Mouse (Mus musculus) neural tube, embryonic 15.5 days (tissue): ENCODE results near the gene Sugp1. TPM values are rescaled to one million over a fixed set of nuclear protein-coding genes. Genes with fewer than 3 reads are reported as not detected.
"Not testable (repeated sequence)": the region's sequence is repeated elsewhere in the genome, so short reads cannot be mapped to it uniquely, and the experiment has no call there.

Source experiments
- ATAC-seq: fragments of 200-750 bp; cut with Nextera tagmentation; 2 replicates; pipeline ENCODE4 v1.8.0; 2017; ENCODE audit warnings: mild to moderate bottlenecking, moderate TSS enrichment, moderate library complexity; ENCODE audit not compliant: low FRiP score
- H3K27ac ChIP-seq: fragments of 300-500 bp; sonication (generic); replicated peaks from 2 replicates; pipeline ENCODE4 v1.5.1; 2015; ENCODE audit warnings: mild to moderate bottlenecking, inconsistent platforms
- H3K27me3 ChIP-seq: fragments of 300-500 bp; sonication (generic); replicated peaks from 2 replicates; pipeline ENCODE4 v1.6.1; 2015; ENCODE audit warnings: inconsistent platforms
- H3K36me3 ChIP-seq: fragments of 300-500 bp; sonication (generic); 2 replicates; pipeline ENCODE4 v1.6.1; 2015; ENCODE audit warnings: inconsistent platforms
- H3K4me1 ChIP-seq: fragments of 300-500 bp; sonication (generic); 2 replicates; pipeline ENCODE4 v1.6.1; 2015; ENCODE audit warnings: inconsistent platforms
- H3K4me2 ChIP-seq: fragments of 300-500 bp; sonication (generic); 2 replicates; pipeline ENCODE4 v1.6.1; 2015; ENCODE audit warnings: inconsistent platforms, mild to moderate bottlenecking, moderate library complexity
- H3K4me3 ChIP-seq: fragments of 300-500 bp; sonication (generic); replicated peaks from 2 replicates; pipeline ENCODE4 v1.5.1; 2015; ENCODE audit warnings: mild to moderate bottlenecking, inconsistent platforms
- H3K9ac ChIP-seq: fragments of 300-500 bp; sonication (generic); replicated peaks from 2 replicates; pipeline ENCODE4 v1.6.1; 2015; ENCODE audit warnings: mild to moderate bottlenecking, inconsistent platforms
- H3K9me3 ChIP-seq: fragments of 300-500 bp; sonication (generic); replicated peaks from 2 replicates; pipeline ENCODE4 v1.6.1; 2016; ENCODE audit warnings: inconsistent platforms
- WGBS: fragments of 180-500 bp; shearing (Covaris S2); methylation state at CpG from one replicate; pipeline ENCODE4 v1.1.7; 2015; ENCODE audit warnings: mixed read lengths; 5-methylcytosine and 5-hydroxymethylcytosine counted together
- polyA plus RNA-seq: library from polyadenylated mRNA; unstranded; fragments of >200 nt; fragmentation: Nextera tagmentation; extraction: Ambion mirVana; gene quantifications from 2 replicates; pipeline ENCODE4 v1.2.1, GENCODE M21; 2015

Sugp1 gene
- polyA plus RNA-seq, 1 experiment from 2014 or later: 57.2 TPM

DNA sequence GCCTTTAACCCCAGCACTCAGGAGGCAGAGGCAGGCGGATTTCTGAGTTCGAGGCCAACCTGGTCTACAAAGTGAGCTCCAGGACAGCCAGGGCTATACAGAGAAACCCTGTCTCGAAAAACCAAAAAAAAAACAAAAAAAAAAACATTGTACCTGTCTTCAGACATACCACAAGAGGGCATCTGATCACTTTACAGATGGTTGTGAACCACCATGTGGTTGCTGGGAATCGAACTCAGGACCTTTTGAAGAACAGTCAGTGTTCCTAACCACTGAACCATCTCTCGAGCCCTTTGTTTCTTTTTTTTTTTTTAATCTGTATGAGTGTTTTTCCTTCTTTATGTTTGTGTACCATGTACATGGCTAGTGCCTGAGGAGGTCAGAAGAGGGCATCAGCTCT is 7.8 kb downstream of the Sugp1 start:
- H3K27me3 ChIP-seq, H3K4me1 ChIP-seq, H3K4me2 ChIP-seq, H3K4me3 ChIP-seq, H3K9me3 ChIP-seq, H3K27ac ChIP-seq, ATAC-seq, H3K9ac ChIP-seq: not testable (repeated sequence)
- peaks cover 61% of the 10 kb centered on the region for H3K36me3 ChIP-seq
- WGBS: 97% methylated on average over 5 of the region's 5 CpGs

DNA sequence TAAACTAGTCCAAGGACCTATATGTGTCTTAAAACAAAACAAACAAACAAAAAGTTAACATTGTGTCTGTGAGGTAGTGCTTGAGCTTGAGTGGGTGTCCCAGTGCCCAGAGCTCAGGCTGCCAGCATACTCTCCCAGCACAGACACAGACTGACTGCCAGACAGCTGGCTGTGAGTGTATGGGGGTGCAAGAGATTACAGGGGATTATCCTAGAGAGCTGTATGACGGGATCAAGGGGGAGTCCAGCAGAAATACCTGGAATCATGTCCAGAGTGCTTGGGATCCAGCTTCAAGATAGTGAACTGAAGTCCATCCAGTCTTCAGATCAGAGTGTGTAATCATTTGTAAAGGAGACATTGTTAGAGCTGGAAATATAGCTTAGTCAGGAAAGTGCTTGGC is 15.1 kb downstream of the Sugp1 start:
- Histone ChIP-seq H3K4me2 (no peak overlapping the region), H3K4me3 (no peak overlapping the region), H3K36me3 (peaks cover 92% of the 10 kb centered on the region), H3K9ac (no peak overlapping the region), H3K9me3 (no peaks in the 10 kb centered on the region), H3K4me1 (no peaks in the 10 kb centered on the region), H3K27ac (no peak overlapping the region), H3K27me3 (no peaks in the 10 kb centered on the region)
- no peak for ATAC-seq
- 90% methylated on average over 1 of the region's 1 CpGs for WGBS

DNA sequence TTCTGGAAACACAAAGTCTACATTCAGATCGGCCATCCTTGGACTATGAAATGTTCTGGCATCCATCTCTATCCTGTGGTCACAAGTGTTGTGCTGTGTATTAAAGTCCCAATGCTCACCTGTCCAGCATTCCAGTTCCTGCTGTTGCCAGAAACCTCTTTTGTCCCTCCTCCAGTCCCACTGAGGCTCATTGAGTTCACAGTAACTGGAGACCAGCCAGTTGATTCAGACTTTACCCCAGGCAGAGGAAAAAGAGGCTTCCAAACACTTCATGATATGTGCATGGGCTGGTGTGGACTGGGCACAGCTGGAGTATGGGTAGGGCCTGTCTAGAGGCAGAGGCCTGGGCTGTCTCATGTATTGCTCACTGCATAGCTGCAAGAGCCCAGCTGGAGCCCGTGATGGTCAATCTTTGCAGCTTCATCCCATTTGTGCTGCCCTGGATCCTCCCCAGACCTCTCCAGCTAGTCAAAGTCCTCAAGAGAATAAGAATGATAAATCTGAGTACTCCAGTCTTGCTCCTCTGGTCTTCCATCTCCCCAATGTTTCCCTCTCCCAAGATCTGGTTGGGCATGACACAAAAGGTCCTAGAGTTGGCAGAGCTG is 29.3 kb downstream of the Sugp1 start:
- no peaks in the 10 kb centered on the region for H3K27me3 ChIP-seq
- H3K4me1 ChIP-seq: no peaks in the 10 kb centered on the region
- no peak overlapping the region for H3K4me2 ChIP-seq
- H3K36me3 ChIP-seq: peaks cover 55% of the 10 kb centered on the region
- no peak for ATAC-seq
- H3K4me3 ChIP-seq: no peak overlapping the region
- H3K9ac ChIP-seq: no peak overlapping the region
- no peak overlapping the region for H3K27ac ChIP-seq
- H3K9me3 ChIP-seq: no peaks in the 10 kb centered on the region
- 81% methylated on average over 2 of the region's 2 CpGs for WGBS

DNA sequence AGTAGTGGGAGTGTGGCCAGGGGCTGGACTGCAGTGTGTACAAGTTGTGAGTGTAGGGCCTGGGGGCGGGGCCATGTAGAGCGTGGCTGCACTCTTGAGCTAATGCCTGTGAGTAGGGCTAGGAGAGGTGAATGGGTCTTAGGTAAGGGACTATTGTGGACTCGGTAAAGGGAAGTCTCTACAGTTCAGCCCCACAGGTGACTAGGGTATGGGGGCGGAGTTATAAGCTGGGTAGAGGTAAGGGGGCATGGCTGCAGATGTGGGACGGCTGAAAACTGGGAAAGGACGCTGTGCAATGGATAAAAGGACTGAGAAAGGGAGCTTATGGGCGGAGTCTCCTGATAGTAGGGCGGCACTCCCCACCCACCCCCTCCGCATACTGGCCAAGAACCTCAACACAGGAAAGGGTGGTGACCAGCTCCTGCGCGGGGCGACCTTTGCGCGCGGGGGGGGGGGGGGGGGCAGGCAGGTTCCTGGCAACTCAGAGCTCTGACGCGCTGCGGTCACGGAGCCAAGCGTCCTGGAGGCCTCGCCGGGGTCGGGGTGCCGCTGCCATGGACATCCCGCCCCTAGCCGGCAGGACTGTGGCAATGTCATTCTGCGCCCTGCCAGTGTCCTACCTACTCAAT is 29.9 kb downstream of the Sugp1 start, which contains the start of gene Tm6sf2:
Tm6sf2 (plus strand) TSS at position 484 of the 629 bp plus-strand sequence.
- Histone ChIP-seq H3K36me3 (peaks cover 49% of the 10 kb centered on the region), H3K4me1 (no peaks in the 10 kb centered on the region), H3K4me3 (no peak within 1 kb of the TSS), H3K4me2 (peak within 1 kb of the TSS; percentile 39), H3K27ac (no peak within 1 kb of the TSS), H3K9ac (no peak within 1 kb of the TSS), H3K27me3 (no peaks in the 10 kb centered on the region), H3K9me3 (no peaks in the 10 kb centered on the region)
- WGBS: 15% methylated on average over 19 of the region's 27 CpGs
- ATAC-seq: peak; percentile 64

DNA sequence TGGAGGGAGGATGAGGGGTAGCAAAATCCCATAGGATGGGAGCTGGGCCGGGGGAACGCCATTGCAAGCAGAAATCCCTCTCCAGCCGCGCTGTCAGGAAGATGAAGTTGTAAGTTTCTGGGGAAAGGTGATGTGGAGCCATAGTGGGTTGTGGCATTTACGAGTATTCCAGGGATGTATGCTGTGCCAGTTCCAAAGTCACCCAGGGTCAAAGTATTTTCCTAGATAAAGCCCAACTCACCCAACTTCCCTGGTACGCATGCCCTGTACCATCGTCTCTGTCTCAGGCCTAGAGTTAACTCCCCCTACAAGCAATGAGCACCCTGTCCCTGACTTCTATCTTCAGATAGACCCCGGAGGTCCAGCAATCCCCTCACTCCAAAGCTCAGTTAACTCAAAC is 30.5 kb downstream of the Sugp1 start:
- Histone ChIP-seq H3K36me3 (peaks cover 43% of the 10 kb centered on the region), H3K4me2 (peak overlapping the region; percentile 39), H3K4me1 (no peaks in the 10 kb centered on the region), H3K4me3 (no peak overlapping the region), H3K27ac (no peak overlapping the region), H3K9ac (no peak overlapping the region), H3K27me3 (no peaks in the 10 kb centered on the region), H3K9me3 (no peaks in the 10 kb centered on the region)
- no peak for ATAC-seq
- WGBS: 68% methylated on average over 8 of the region's 8 CpGs

DNA sequence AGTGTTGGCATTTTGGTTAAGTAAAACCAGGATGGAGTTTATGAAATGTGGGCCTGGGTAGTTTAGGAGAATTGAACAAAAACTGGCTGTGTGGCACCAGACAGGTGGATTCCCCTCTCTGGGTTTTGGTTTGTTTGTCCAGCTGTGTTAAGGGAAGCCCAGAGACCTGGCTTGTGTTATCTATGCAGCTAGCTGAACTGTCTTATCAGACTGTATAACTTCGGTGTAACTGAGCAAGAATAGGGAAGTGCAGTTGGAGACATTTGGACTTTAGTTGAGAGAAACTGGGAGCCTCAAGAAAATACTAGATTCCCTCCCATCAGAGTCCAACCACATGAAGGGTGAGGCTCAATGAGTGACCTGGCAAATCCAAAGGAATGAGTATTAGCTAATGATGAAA is 31.1 kb downstream of the Sugp1 start:
- no peak overlapping the region for H3K4me3 ChIP-seq
- no peak overlapping the region for H3K9ac ChIP-seq
- WGBS: 89% methylated on average over 1 of the region's 1 CpGs
- no peak overlapping the region for H3K4me2 ChIP-seq
- H3K36me3 ChIP-seq: peaks cover 38% of the 10 kb centered on the region
- no peak overlapping the region for H3K27ac ChIP-seq
- no peaks in the 10 kb centered on the region for H3K9me3 ChIP-seq
- no peaks in the 10 kb centered on the region for H3K27me3 ChIP-seq
- ATAC-seq: no peak
- no peaks in the 10 kb centered on the region for H3K4me1 ChIP-seq

DNA sequence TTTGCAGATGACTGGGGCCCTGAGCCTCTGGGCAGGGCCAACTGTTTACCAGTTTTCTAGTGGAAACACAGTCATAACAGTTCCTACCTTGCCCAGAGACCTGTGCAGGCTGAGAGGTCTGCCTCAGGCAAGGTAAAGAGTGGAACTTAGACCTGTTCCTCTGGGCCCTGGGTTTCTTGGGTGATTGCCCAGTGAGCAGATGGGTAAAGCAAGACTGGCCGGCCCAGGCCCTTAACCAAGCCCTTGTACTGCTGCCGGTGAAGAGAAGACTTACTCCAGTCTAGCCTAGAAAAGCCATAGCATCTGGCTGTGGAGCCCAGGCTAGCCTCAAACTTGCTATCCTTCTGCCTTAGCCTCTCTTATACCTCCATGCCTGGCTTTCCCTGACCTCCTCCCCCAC is 39.4 kb downstream of the Sugp1 start:
- no peak overlapping the region for H3K27ac ChIP-seq
- ATAC-seq: no peak
- no peaks in the 10 kb centered on the region for H3K36me3 ChIP-seq
- H3K9me3 ChIP-seq: no peaks in the 10 kb centered on the region
- H3K27me3 ChIP-seq: peaks cover 56% of the 10 kb centered on the region
- H3K9ac ChIP-seq: no peak overlapping the region
- no peak overlapping the region for H3K4me3 ChIP-seq
- WGBS: 86% methylated on average over 2 of the region's 2 CpGs
- peaks cover 28% of the 10 kb centered on the region for H3K4me1 ChIP-seq
- H3K4me2 ChIP-seq: no peak overlapping the region

DNA sequence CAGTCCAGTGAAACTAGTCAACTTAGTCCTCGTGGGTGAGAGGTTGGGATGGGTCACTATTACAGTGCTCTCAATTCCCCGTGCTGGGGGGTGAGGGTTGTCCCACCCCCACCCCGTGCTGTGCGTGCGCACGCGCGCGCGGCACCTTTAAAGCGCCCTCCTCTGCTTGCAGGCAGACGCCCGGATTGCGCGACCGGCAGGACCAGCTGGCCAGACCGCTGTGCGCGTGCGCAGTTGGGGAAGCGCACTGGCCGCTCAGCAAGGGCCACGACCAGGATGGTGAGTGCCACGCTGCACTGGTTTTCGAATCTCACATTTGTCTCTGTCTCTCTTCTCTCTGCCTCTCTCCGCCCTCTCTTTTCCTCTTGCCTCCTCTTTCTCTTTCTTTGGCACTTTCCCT is 40.7 kb downstream of the Sugp1 start, which contains the start of gene Hapln4:
Hapln4 (plus strand) TSS at position 173 of the 400 bp plus-strand sequence.
- Histone ChIP-seq H3K27me3 (peaks cover 69% of the 10 kb centered on the region), H3K36me3 (no peaks in the 10 kb centered on the region), H3K4me3 (peak within 1 kb of the TSS; percentile 49), H3K9me3 (no peaks in the 10 kb centered on the region), H3K9ac (peak within 1 kb of the TSS; percentile 46), H3K4me2 (peak within 1 kb of the TSS; percentile 96), H3K4me1 (peaks cover 42% of the 10 kb centered on the region), H3K27ac (no peak within 1 kb of the TSS)
- no peak for ATAC-seq
- 1% methylated on average over 26 of the region's 26 CpGs for WGBS

DNA sequence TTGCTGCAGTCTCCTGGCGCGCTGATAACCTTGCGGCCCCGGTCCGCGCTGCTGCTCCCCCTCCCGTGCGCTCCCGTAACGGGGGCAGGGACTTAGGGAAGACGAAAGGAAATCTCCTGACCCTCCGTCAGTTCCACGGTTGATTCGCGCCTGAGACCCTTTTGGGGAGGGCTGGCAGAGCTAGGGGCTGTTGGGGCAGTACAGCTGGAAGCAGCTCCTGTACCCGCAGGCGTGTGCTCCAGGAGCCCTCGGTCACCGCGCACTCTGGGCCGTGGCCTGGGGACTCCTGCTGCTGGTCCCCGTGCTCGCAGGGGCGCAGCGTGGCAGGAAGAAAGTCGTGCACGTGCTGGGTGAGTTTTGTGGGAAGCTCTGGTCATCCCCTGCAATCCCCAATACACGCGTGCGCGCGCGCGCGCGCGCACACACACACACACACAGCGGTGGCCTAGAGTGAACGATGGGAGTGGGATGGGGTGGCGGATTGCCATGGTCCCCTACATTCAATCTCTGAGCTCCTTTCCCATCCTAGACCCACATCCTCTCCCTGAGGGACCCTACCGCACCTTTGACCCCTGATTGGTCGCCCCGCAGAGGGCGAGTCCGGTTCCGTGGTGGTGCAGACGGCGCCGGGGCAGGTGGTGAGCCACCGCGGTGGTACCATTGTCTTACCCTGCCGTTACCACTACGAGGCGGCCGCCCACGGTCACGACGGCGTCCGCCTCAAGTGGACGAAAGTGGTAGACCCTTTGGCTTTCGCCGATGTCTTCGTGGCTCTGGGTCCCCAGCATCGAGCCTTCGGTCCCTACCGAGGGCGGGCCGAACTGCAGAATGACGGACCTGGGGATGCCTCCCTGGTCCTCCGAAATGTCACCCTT is 41.8 kb downstream of the Sugp1 start:
- no peaks in the 10 kb centered on the region for H3K36me3 ChIP-seq
- ATAC-seq: peak; percentile 26; the same call in 1 of the 2 replicates
- WGBS: under 1% methylated on average over 71 of the region's 71 CpGs
- H3K4me2 ChIP-seq: peak overlapping the region; percentile 96
- no peaks in the 10 kb centered on the region for H3K9me3 ChIP-seq
- H3K4me1 ChIP-seq: peaks cover 50% of the 10 kb centered on the region
- peak overlapping the region; percentile 49 for H3K4me3 ChIP-seq
- peak overlapping the region; percentile 46 for H3K9ac ChIP-seq
- no peak overlapping the region for H3K27ac ChIP-seq
- H3K27me3 ChIP-seq: peaks cover 79% of the 10 kb centered on the region

DNA sequence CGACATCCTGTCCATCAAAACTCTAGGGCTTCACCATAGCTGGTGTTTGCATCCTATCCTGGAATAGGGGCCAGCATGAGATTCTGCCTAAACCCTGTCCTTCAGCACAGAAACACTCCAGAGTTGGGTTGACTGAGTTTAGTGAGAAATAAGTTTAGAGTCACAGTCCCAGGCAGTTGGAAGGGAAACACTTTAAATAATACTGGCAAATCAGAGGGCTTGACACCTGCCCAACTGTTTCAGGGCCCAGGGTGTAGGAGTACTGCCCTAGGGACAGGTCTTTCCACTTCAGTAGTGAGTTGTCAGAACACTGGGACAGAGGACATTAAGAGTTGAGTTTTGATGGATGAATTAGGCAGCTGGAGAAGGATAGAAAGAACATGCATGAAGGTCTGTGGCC is 43.5 kb downstream of the Sugp1 start:
- no peak for ATAC-seq
- Histone ChIP-seq H3K9ac (no peak overlapping the region), H3K4me1 (peaks cover 61% of the 10 kb centered on the region), H3K9me3 (no peaks in the 10 kb centered on the region), H3K27ac (no peak overlapping the region), H3K36me3 (no peaks in the 10 kb centered on the region), H3K27me3 (peaks cover 84% of the 10 kb centered on the region), H3K4me2 (no peak overlapping the region), H3K4me3 (no peak overlapping the region)
- WGBS: 44% methylated on average over 1 of the region's 1 CpGs

DNA sequence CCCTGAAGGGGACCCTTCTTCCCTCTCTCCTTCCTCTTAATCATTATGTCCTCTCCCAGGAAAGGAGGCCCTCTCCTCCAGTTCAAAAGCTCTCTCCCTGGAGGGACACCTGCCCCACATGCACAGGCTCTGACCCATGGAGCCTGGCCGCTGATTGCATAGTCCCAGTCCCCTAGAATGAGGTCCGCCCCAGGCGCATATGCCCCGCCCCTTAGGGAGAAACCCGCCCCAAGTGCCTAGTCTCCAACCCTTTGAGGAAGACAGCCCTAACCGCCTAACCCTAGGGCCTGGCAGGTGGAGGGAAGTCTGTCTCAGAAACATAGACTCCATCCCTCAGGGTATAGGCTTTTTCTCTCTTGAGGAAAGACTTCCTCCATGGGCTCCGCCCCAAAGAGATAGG is 44.6 kb downstream of the Sugp1 start:
- peaks cover 75% of the 10 kb centered on the region for H3K27me3 ChIP-seq
- peaks cover 61% of the 10 kb centered on the region for H3K4me1 ChIP-seq
- no peak overlapping the region for H3K4me3 ChIP-seq
- no peak for ATAC-seq
- H3K36me3 ChIP-seq: no peaks in the 10 kb centered on the region
- H3K9ac ChIP-seq: no peak overlapping the region
- 9% methylated on average over 7 of the region's 7 CpGs for WGBS
- H3K27ac ChIP-seq: no peak overlapping the region
- no peaks in the 10 kb centered on the region for H3K9me3 ChIP-seq
- H3K4me2 ChIP-seq: peak overlapping the region; percentile 80; the same call in 1 of the 2 replicates
